Mouse (Mus musculus) C2C12 (cell line): ENCODE measurements at regions not wholly inside any gene's neighbourhood (a gene's known extent, or its start where the extent isn't known, plus 50 kb on each side); places are given as distances from the start of the nearest gene placed in this dataset.

Source experiments
- H3K27me3 ChIP-seq: one replicate; pipeline ENCODE4 v1.6.1; 2011; ENCODE audit not compliant: control insufficient read depth, insufficient read depth, insufficient read length
- H3K36me3 ChIP-seq: one replicate; pipeline ENCODE4 v1.6.1; 2011; ENCODE audit not compliant: control insufficient read depth, insufficient read depth
- H3K4me3 ChIP-seq: one replicate; pipeline ENCODE4 v1.5.1; 2011; ENCODE audit warnings: mild to moderate bottlenecking, control low read depth; ENCODE audit not compliant: poor library complexity, insufficient read depth, severe bottlenecking
- H3K79me2 ChIP-seq: one replicate; pipeline ENCODE4 v1.6.1; 2011; ENCODE audit not compliant: control insufficient read depth, insufficient read depth
- H3K79me3 ChIP-seq: one replicate; pipeline ENCODE4 v1.6.1; 2011; ENCODE audit warnings: low read depth, control low read depth
- H3ac ChIP-seq: one replicate; pipeline ENCODE3; 2011; ENCODE audit warnings: low read depth; ENCODE audit not compliant: control insufficient read depth, insufficient read length
- CEBPB ChIP-seq: IDR thresholded peaks from one replicate; pipeline ENCODE4 v1.6.1; 2011; ENCODE audit warnings: low read depth, mild to moderate bottlenecking, control low read depth, moderate library complexity
- CTCF ChIP-seq: IDR thresholded peaks from one replicate; pipeline ENCODE4 v1.5.1; 2011; ENCODE audit not compliant: control insufficient read depth, insufficient read depth, insufficient read length
- FOSL1 ChIP-seq: IDR thresholded peaks from one replicate; pipeline ENCODE4 v1.8.0; 2011; ENCODE audit warnings: mild to moderate bottlenecking, low read length; ENCODE audit not compliant: poor library complexity, insufficient read depth, severe bottlenecking
- MAX ChIP-seq: IDR thresholded peaks from one replicate; pipeline ENCODE4 v1.6.1; 2011; ENCODE audit warnings: mild to moderate bottlenecking, control low read depth
- MYOD1 ChIP-seq: IDR thresholded peaks from one replicate; pipeline ENCODE4 v1.6.1; 2011; ENCODE audit warnings: low read depth; ENCODE audit not compliant: control insufficient read depth, insufficient read length
- MYOG ChIP-seq: IDR thresholded peaks from one replicate; pipeline ENCODE4 v1.6.1; 2011; ENCODE audit not compliant: control insufficient read depth, insufficient read length; ENCODE audit errors: extremely low read depth
- USF1 ChIP-seq: IDR thresholded peaks from one replicate; pipeline ENCODE4 v1.6.1; 2011; ENCODE audit warnings: low read depth, mild to moderate bottlenecking, control low read depth, moderate library complexity

DNA sequence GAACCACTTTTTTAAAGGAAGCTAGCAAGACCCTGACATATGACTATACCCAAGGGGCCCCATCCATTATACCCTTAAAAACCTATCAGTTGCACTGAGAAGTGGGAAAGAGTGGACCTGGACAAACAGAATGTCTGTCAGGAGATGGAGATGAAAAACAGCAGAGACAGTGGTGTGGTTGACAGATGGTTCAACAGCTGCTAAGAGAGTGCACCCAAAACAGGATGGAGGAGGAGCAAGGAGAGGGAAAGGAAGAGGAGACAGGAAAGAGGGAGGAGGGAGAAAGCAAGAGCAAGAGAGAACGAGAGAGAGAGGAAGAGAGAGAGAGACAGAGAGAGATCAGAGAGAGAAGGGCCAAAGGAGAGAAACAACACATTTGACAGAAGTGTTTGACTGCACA, 292.8 kb upstream of the Zmiz1 start:
- TF ChIP-seq MYOG = no peak
- no peak for TF ChIP-seq MAX
- TF ChIP-seq CTCF = no peak
- TF ChIP-seq USF1 = no peak
- TF ChIP-seq MYOD1 = no peak
- TF ChIP-seq CEBPB = no peak
- no peak for TF ChIP-seq FOSL1
- Histone ChIP-seq H3K36me3 (no peaks in the 10 kb centered on the region), H3K79me3 (no peaks in the 10 kb centered on the region), H3K79me2 (no peaks in the 10 kb centered on the region), H3K4me3 (no peak overlapping the region), H3K27me3 (no peaks in the 10 kb centered on the region), H3ac (no peak overlapping the region)

- Histone ChIP-seq H3ac (no peak overlapping the region), H3K79me2 (no peaks in the 10 kb centered on the region), H3K27me3 (no peaks in the 10 kb centered on the region), H3K79me3 (no peaks in the 10 kb centered on the region), H3K36me3 (no peaks in the 10 kb centered on the region), H3K4me3 (no peak overlapping the region)
- no peak for TF ChIP-seq MYOD1
- no peak for TF ChIP-seq CEBPB
- TF ChIP-seq MAX = no peak
- no peak for TF ChIP-seq MYOG
- no peak for TF ChIP-seq FOSL1
- no peak for TF ChIP-seq USF1
- no peak for TF ChIP-seq CTCF
Observed at GRCm38 (mm10) chr14:25167604-25168003, 291.4 kb upstream of the Zmiz1 start.

- Histone ChIP-seq H3K36me3 (no peaks in the 10 kb centered on the region), H3K79me2 (no peaks in the 10 kb centered on the region), H3ac (no peak overlapping the region), H3K4me3 (no peak overlapping the region), H3K27me3 (no peaks in the 10 kb centered on the region), H3K79me3 (no peaks in the 10 kb centered on the region)
- TF ChIP-seq CEBPB = no peak
- TF ChIP-seq MYOD1 = no peak
- no peak for TF ChIP-seq MAX
- TF ChIP-seq MYOG = no peak
- no peak for TF ChIP-seq FOSL1
- TF ChIP-seq USF1 = no peak
- TF ChIP-seq CTCF = no peak
Observed at GRCm38 (mm10) chr14:25168310-25168709, 290.7 kb upstream of the Zmiz1 start.

- H3K27me3 ChIP-seq = no peaks in the 10 kb centered on the region
- no peak overlapping the region for H3ac ChIP-seq
- no peaks in the 10 kb centered on the region for H3K36me3 ChIP-seq
- no peaks in the 10 kb centered on the region for H3K79me3 ChIP-seq
- no peak for TF ChIP-seq CEBPB
- no peak for TF ChIP-seq CTCF
- no peak for TF ChIP-seq MYOG
- TF ChIP-seq FOSL1 = no peak
- no peak for TF ChIP-seq MYOD1
- no peak for TF ChIP-seq MAX
- no peak for TF ChIP-seq USF1
- H3K4me3 ChIP-seq = no peak overlapping the region
- no peaks in the 10 kb centered on the region for H3K79me2 ChIP-seq
Observed at GRCm38 (mm10) chr14:25173281-25173680, 285.7 kb upstream of the Zmiz1 start.

- H3K79me3 ChIP-seq = no peaks in the 10 kb centered on the region
- H3K4me3 ChIP-seq = no peak overlapping the region
- no peak overlapping the region for H3ac ChIP-seq
- no peaks in the 10 kb centered on the region for H3K79me2 ChIP-seq
- no peaks in the 10 kb centered on the region for H3K36me3 ChIP-seq
- H3K27me3 ChIP-seq = no peaks in the 10 kb centered on the region
- TF ChIP-seq USF1 = no peak
- no peak for TF ChIP-seq MYOD1
- no peak for TF ChIP-seq MYOG
- no peak for TF ChIP-seq FOSL1
- no peak for TF ChIP-seq CEBPB
- TF ChIP-seq MAX = no peak
- TF ChIP-seq CTCF = no peak
Observed at GRCm38 (mm10) chr14:25173873-25174272, 285.1 kb upstream of the Zmiz1 start.

GRCm38 (mm10) chr14:25174402-25174801, 284.6 kb upstream of the Zmiz1 start:
- Histone ChIP-seq H3K36me3 (no peaks in the 10 kb centered on the region), H3K27me3 (no peaks in the 10 kb centered on the region), H3ac (no peak overlapping the region), H3K4me3 (no peak overlapping the region), H3K79me3 (no peaks in the 10 kb centered on the region), H3K79me2 (no peaks in the 10 kb centered on the region)
- no peak for TF ChIP-seq FOSL1
- no peak for TF ChIP-seq MYOG
- peak; percentile 69 for TF ChIP-seq MYOD1
